Mouse (Mus musculus): ENCODE measurements around the gene Rcor1.

- no peak for TF ChIP-seq CHD2 (IDR thresholded peaks at IDR 0.05; ENCODE audit: low read depth, low read length)
- TF ChIP-seq MAFK (IDR thresholded peaks at IDR 0.05; ENCODE audit: insufficient read depth, low read depth, low read length), result no peak
- TF ChIP-seq HCFC1 (IDR thresholded peaks at IDR 0.05; ENCODE audit: borderline replicate concordance, insufficient read depth, low read length), result no peak
- no peak for TF ChIP-seq ZNF384 (IDR thresholded peaks at IDR 0.05; ENCODE audit: low read depth, low read length)
- TF ChIP-seq ZC3H11A (IDR thresholded peaks at IDR 0.05; ENCODE audit: borderline replicate concordance, low read depth, low read length), result no peak
Observed at GRCm38 (mm10) chr12:110992771-110993170, 46.4 kb upstream of the Rcor1 start.

Measured in ES-E14 (cell line).